Mouse (Mus musculus): ENCODE measurements around the gene Pip4k2c. TPM values are rescaled to one million over a fixed set of nuclear protein-coding genes. Genes with fewer than 3 reads are reported as not detected.

Gene Pip4k2c
- total RNA-seq (2021) = 38.4 and 48.8 TPM in 2 replicates
- long read RNA-seq, transcript Pip4k2c-201 (10 exons, 3,307 nt) = major isoform, 18 of 30 reads
- long read RNA-seq, partial matches to known transcripts = 10 of 30 reads
- long read RNA-seq, other reads (novel, unspliced or antisense) = 2 of 30 reads

DNA sequence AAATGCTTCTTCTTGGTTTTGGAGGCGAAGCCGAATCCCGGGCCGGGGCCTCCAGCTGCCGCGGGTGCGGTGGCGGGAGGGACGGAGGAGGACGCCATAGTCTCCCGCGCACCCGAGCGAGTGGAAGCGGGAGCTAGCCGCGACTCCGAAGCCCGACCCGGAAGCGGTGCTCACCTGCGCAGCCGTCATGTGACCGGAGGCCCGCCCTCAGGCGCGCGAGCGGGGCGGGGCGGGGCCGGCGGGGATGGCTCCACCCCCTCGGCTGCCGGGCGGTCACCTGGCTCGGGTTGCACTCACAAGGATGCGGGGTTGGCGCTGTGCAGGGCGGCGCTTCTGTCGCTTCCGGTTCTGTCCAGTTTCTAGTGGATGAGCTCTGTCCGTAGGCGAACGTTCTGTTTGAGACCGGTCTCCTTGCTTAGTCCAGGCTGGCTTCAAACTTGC lies at the start of gene Pip4k2c:
Gene Pip4k2c (minus strand): TSS at position 172 of the 441 bp plus-strand sequence.
- peak; percentile 94 for DNase-seq

DNA sequence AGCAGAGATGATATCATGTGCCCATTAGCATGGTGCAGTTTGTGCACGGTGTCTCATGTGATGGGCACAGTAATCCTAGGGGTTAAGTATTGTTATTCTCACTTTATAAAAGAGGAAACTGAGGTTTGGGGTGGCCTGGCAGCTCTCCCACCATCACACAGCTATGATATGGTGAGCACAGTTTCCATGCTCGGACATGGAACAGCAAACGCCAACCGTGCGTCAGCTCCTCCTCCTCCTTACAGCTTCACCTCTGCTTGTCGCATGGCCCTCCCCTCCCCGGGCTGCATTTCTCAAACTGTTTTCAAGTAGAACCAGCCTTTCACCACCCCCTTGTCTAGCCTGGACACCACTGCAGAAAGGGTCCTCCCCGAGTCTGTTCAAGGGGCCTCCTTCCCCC lies 47.1 kb upstream of the Pip4k2c start:
- no peak for DNase-seq

DNA sequence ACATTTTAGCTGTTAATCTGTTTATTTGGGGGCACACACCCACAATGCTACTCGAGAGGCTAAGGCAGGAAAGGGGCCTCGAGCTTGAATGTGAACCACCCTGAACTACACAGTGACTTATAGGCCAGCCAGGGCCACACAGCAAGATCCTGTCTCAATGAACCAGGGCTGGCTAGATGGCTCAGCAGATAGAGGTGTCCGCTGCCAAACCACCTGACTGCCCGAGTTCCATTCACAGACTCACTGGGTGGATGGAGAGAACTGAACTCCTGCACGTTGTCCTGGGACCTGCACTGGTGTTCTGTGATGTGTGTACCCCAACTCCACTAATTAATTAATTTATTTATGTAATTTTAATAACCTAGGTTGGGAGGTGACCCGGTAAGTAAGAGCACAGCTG lies 46.4 kb upstream of the Pip4k2c start:
- no peak for DNase-seq

DNA sequence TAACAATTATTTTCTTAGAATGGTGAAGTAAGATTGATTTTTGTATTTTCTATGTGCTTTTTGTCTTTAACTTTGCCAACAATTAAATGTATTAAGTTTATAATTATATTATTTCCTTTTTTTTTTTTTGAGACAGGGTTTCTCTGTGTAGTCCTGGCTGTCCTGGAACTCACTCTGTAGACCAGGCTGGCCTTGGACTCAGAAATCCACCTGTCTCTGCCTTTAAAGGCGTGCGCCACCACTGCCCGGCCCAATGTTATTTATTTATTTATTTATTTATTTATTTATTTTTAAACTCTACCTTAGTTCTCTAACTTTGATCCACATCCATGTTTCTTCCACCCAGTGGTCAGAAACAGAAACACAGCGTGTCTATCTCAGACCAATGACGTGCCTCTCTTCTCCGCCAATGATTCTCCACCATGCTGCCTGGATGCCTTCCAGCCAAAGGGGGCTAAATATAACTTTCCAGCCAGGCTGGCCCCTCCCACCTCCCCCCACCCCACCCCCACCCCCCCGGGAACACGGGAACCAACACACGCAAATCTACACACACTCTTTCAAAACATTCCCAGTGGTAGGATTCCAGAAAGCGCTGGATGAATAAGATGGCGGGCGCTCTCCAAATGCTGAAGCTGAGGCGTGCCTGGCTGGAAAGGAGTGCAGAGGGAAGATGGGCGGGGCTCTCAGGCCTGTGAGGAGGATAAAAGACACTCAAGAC lies 44.4 kb upstream of the Pip4k2c start:
- peak; percentile 59 for DNase-seq

DNA sequence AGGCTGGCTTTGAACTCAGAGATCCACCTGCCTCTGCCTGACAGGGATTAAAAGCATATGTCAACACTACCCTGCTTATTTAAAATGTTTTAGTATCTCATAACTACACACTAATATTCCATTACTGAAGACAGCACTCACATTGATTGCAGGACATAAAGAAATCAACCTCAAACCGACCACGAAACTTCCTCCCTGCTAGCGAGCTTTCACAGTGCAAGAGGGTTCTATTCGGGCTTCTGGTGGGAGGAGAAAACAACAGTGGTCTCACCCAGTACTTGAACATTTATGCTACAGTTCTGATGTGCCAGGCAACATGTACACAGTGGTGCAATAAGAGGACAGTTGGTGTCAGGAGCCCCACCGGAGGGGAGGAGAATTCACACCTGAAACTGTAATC lies 39.4 kb upstream of the Pip4k2c start:
- DNase-seq = no peak

DNA sequence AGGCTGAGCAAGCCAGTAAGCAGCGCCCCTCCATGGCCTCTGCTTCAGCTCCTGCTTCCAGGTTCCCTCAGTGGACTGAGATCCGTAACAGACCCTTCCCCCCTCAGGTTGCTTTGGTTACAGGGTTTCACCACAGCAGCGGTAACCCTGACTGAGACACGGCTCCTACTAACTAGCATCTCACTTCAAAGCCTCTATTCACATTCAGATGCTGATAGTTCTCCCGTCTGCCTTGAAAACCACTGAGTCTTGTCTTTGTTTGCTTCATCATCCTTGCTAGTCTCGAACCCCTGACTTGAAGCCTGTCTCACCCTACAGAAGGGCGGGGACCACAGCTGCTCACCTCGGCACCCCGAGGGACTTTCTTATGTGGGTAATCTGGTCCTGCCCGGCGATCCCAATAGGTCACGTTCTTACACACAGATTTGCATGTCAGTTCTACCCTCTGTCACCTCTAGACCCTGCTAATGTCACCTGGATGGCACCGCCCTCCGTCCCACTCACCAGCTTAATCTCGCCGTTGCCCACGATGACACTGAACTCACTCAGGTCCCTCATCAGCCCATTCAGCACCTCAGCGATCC lies 26.9 kb upstream of the Pip4k2c start:
- DNase-seq = no peak

DNA sequence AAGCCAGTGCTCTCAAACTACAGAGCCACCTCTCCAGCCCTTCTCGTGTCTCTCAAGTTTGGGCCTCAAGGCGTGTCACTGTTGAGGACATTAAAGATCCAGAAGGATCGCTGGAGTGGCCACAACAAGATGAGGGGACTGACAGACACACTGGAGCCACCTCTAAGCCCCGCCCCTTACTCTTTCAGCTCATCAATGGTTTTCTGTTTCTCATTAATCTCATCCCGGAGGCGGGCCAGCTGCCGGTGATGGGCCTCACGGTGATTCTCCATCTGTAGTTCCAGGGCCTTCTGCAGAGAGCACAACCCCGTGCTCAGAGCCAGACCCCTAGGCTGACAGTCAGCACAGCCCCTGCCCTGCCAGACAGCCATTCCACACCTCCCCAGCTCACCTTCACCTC lies 25.2 kb upstream of the Pip4k2c start:
- no peak for DNase-seq

DNA sequence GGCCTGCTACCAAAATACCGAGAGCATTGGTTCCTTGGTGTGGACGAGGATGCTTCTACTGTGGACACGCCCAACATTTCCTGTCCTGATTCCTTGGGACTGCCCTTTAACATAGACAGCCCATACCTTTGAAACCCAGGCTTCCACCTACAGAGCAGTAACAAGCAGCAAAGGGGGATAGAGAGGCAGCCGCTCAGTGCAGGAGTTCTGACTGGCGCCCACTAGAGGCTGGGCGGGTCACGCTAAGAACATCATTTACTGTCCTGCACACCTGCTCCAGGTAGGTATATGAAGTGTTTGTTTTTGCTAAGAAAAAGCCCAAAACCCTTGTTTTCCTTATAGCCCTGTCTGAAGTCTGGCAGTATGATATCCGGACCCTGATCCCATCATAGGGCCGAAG lies 21.8 kb upstream of the Pip4k2c start:
- DNase-seq = no peak

DNA sequence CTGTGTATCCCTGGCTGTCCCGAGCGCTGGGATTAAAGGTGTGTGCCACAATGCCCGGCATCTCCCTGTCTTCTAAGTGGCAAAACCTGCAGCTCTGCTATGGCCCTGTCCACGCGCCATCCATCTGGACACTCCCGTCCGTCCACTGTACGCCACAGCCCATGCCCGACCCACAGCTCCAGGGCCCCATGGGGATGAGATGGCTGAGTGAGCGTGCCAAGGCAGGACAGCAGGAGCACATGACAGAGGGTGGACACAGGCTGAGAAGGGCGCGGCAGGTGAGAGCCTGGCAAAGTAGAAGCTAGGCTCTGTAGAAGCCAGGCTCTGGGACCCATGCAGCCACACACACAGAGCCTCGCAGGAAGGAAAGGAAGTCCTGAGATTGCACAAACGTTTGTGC lies 20.4 kb upstream of the Pip4k2c start:
- no peak for DNase-seq

DNA sequence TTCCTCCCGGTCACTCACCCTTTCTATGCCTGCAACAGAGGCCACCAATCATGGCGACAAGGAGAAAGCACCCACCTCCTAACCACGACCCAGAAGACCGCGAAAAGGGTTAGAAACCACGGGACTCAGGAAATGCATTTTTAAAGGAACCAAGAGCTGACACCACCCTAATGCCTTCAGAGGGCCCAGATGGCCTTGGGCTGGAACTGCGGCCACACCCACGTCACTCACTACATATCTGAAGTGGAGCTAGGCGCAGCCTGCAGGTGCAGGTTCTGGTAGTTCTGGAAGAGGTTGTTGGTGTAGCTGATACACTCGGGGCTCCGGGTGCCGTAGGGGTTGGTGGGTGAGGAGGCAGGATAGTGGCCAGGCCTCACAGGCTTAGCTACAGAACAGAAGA lies 19.3 kb upstream of the Pip4k2c start:
- DNase-seq = no peak

DNA sequence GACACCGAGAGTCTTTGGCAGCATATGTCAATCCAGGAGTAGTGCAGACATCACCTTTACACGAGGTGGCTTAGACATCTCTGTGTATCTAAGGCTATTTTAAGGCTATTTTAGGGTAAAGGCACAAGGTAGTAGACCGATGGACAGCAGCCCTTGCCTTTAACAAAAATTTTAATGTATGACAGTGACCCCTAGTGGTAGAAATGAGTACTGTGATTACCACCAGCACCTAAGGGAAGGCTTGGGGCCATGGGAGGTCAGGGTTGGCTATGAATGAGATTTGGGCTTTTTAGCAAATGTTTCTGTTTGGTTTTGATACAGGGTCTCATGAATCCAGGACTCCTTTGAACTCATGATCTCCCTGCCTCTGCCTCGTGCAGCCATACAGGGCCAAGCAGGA lies 17.5 kb upstream of the Pip4k2c start:
- no peak for DNase-seq

DNA sequence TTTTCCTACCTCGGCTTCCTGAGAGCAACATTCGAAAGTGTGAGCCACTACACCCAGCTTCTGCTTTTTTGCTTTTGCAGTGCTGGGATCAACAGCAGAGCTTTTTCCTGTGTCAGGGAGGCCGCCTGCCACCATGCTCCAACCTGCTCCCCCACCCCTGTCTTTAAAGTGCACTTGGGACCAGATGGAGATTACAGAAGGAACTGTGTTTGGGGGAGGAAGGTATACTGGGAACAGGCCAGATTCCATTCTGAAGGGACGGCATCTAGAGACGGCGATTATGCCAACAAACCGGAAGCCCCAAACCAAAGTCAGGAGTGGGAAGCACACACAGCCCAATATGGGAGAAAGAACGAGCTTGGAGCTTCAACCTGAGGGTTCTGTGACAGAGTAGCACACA lies 15.8 kb upstream of the Pip4k2c start:
- DNase-seq = no peak

DNA sequence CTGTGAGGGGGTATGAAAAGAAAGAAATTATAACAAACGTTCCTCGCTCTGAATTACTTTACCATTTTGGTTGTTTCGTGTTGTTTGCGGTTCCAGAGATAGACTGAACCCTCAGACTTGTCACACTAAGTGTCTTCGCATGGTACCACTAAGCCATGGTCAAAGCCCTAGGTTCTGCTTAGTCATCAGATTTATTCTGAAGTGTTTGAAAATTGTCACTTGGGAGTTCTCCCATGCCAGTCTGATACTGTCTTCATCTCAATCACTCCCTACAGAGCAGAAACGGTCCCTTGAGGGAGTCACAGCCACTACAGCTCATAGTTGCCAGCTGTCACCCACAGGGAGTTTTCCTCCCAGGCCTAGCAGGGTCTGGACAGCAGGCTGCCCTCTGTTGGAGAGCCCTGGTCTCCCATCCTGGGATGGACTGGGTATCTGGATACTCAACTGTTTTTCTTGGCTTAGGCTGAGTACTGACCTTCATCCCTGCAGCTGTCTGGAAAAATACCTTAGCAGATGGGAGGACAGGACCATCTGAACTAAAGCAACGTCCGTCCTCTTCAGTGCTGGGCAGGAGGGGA lies 15.0 kb upstream of the Pip4k2c start:
- DNase-seq = peak; percentile 52

DNA sequence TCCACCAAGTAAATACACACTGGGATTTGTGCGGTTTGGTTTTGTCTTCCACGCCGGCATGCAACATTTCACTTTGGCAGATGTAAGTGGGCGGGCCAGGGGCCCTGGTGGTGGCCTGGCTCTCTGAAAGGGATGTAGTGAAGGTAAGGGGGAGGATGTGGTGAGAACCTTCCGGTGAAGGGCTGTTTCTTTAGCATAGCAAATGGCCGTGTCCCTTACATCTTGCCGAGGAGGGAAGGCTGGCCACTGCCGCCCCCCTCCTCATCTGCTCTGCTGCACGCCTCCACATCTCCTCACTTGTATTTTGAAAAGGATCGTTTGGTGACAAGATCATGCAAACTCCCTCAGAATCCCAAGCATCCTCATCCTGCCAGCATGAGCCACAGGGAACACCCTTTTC lies 14.3 kb upstream of the Pip4k2c start:
- no peak for DNase-seq

DNA sequence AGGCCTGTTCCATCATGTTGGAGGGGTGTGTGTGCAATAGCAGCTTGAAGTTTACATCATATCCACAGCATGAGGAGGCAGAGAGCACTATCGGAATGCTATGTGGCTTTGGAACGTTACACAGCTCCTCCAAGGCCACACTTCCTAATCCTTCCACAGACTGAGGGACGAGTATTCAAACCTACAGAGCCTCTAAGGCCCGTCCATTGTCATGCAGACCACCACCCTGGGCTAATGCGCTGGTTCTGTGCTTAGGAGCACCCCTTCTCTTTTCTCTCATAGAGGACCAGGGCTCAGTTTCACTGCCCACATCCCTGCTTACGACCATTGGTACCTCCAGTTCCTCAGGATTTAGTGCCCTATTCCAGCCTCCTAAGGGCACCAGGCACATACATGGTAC lies 13.8 kb upstream of the Pip4k2c start:
- DNase-seq = no peak

DNA sequence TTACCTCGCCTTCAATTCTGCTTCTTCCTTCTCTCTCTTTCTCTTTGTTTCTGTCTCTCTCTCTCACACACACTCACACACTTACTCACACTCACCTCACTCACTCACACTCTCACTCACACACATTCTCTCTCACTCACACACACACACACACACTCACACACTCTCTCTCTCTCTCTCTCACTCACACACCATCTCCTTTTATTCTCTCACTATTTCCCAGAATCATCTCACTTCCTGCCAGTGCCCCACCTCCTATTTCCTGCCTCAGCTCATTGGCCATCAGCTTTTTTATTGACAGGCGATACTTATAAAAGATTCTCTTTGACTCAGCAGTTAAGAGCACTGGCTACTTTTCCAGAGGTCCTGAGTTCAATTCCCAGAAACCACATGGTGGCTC lies 7.0 kb upstream of the Pip4k2c start:
- no peak for DNase-seq

DNA sequence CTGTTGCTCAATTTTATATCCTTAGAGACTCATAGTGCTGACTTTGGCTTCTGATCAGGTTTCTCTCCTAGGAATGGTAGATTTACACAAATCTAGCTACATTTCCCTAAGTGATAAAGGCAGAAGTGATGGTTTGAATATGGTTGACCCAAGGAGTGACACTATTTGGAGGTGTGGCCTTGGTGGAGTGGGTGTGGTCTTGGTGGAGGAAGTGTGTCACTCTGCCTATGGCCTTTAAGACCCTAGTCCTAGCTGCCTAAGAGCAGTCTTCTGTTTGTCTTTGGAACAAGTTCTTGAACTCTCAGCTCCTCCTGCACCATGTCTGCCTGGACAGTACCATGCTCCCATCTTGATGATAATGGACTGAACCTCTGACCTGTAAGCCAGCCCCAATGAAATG lies 5.8 kb upstream of the Pip4k2c start:
- no peak for DNase-seq

DNA sequence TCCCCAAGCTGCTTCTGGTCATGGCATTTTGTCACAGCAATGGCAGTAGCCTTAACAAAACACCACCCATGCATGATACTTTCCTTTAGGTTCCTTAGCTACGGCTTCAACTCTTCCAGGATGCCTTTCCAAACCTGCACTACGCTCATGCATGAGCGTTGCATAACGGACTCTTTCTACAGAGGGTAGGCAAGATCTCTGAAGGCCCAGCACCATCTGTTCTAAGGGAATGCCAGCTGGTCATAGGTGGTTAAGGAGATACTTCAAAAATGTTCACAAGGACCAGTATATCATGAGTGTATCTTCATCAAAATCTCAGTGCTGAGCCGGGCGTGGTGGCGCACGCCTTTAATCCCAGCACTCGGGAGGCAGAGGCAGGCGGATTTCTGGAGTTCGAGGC lies 5.1 kb upstream of the Pip4k2c start:
- DNase-seq = no peak

DNA sequence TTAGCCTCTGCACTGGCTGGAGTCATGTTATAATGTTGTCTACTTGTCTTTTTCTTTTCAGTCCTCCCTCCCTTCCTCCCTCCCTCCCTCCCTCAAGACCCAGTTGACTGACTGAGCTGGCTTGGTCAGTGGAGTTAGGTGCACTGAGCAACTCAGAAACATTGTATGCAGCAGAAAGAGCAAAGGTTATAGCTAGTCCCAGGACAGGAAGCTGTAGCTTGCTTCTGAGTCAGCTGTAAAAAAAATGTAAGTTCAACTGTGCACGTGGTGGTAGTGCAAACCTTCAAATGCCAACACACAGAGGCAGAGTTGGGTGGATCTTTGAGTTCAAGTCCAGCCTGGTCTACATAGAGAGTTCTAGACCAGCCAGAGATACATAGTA lies 3.0 kb upstream of the Pip4k2c start:
- no peak for DNase-seq

DNA sequence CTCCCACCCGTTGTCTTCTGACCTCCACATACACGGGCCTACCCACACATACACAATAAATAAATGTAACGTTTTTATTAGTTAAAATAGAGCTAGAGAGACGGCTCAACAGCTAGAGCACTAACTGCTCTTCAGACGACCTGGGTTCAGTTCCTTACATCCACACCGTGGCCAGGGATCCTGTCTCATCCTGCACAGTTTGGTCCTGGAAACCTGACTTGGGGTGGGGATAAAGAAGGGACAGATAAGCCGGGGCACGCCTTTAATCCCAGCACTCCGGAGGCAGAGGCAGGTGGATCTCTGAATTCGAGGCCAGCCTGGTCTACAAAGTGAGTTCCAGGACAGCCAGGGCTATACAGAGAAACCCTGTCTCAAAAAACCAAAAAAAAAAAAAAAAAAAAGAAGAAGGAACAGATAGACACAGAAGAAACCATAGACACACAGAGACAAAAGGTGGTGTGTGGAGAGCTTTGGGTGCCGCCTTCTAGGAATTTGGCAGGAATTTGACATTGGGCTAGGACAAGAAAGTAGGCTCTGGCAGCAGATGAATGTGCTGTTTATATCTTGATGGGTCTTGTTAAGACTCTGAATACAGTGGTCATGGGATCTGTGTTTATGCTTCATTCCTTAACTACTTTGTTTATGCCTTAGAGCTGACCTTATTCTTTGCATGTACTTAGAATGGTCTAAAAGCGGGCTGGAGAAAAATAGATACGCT lies 2.5 kb upstream of the Pip4k2c start:
- DNase-seq = no peak

DNA sequence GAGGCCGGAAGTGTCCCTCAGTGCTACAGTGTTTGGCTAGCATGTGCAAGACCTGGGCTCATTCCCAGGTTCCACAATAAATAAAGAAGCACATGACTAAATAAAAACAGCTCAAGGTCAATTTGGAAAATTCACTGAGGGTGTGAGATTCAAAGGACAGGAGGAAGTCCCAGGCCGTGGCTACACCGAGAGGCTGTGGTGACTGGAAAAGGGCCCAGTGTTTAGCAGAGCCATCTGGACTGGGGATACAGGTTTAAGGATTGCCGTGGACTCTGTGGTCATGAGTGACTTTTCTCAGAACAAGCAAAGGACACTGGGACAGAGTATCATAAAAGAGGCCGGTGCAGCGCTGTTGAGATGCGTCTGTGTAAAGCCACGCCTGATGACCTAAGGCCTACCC lies 1.9 kb upstream of the Pip4k2c start:
- no peak for DNase-seq

DNA sequence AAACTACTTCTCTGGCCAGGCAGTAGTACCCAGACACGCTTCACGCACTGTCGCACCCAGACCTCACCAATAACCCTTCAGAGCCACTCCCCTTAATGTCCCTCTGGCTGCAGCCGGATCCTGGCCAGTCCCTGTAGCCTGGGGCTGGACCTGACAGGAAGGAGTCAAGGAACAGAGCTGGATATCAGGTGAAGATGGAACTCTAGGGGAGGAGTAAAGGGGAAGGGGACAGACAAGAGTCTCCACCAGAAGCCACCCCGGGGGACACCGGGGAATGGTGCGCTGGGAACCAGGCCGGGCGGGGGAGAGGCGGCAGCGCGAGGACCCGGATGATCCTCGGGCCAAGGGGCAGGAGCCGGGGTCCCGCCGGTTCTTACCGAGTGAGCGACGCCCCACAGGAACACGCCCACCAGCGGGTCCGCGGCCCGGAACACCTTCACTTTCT lies 402 bp downstream of the Pip4k2c start:
- DNase-seq = no peak

DNA sequence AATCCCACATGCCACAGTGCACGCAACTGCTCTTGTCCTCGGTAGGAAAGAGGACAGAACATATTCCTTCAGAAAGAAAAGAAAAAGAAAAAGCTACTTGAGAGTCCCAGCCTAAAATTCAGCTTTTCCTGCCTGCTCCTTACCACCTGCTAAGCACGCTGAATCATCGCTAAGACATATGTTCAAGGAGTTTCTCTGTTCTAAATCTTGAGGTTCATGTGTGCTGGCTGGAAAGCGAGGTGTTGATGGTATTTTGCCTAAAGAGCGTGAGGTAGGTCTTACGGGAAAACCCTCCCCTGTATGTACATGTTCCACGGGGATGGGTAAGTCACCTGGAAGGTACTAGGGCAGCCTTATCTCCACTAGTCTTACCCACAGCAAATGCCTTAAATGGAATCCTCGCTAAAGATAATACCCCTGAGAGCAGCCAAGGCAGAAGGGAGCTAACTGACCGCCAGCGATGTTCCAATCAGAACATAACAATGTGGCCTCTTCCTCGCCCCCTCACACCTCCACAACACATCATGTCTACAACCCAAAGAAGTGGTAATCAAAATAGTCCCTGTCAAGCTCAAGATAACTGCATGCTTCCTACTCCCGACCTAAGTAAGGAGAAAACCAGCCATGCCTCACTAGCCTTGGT lies 1.3 kb downstream of the Pip4k2c start:
- DNase-seq = no peak
